Mouse (Mus musculus): Measurements from ENCODE around the gene Dot1l.
A peak's percentile ranks its signal among the peaks of the same experiment; 100 is the strongest.

Gene Dot1l

DNA sequence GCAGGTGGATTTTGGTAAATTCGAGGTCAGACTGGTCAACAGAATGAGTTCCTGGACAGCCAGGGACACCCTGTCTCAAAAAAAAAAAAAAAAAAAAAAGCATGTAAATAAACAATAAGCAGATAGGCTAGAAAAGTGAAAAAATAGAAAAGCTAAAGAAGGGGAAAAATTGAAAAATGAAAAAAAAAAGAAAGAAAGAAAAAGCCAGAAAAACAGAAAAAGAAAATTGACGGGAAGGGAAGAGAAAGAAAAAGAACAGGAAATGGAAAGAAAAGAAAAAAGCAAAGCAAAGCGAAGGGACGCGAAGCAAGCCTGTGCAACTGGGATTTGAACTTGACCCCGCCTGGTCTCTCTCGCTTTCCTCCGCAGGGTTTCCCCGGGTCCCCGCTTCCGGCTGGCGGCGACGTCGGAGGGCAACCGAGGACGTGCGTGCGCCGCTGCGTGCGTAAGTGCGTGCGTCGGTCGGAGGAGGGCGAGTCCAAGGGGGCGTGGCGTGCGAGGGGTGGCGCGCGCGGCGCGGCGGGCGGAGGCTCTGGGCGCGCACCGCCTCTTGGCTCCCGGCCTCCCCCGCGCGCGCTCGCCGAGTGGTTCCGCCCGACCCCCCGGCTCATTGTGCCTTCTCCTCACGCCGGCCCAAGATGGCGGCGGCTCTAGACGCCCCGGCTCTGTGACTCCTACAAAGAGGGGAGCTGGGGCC, at the start of gene Dot1l:
TSS of gene Dot1l (plus strand) at position 613 of the 697 bp plus-strand sequence.
- peak; percentile 86 for DNase-seq (ENCODE audit: low spot score)

GRCm38 (mm10) chr10:80705479-80705878, 49.5 kb upstream of the Dot1l start:
- DNase-seq (ENCODE audit: low spot score): no peak

DNA sequence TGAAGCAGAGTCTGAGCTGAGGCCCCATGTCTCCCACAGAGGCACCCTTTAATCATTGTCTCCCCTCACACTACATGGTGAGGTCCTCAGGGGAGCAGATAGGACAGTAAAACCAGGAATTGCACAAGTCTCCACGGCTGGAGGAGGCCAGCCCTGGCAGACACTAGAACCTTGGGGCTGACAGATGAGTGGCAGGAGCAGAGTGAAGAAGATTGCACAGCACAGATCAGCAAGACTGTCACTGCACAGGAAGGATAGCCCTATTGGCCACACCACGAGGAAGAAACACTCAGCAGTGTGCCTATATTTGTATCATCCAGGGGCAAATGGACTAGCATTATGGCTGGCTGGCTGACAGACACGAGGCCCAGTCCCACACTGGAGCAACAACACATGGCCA, 44.2 kb upstream of the Dot1l start:
- no peak for DNase-seq (ENCODE audit: low spot score)

DNA sequence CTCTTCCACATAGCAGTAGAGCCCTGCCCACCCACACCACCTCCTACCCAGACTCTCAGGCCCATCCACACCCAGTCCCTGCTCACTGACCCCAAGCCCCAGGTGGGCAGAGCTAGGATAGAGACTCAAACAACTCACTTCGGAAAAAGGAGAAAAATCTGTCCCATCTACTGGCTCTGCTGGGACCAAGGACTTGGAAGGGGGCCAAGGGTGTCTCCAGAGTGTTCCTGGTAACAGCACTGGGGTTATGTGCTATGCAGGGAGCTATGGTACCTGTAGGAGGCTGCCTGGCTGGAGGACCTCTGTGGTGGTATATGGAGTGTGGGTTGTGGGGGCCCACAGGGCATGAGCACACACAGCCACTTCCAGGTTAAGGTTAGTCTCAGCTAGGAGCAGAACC, 37.7 kb upstream of the Dot1l start:
- DNase-seq (ENCODE audit: low spot score): no peak

DNA sequence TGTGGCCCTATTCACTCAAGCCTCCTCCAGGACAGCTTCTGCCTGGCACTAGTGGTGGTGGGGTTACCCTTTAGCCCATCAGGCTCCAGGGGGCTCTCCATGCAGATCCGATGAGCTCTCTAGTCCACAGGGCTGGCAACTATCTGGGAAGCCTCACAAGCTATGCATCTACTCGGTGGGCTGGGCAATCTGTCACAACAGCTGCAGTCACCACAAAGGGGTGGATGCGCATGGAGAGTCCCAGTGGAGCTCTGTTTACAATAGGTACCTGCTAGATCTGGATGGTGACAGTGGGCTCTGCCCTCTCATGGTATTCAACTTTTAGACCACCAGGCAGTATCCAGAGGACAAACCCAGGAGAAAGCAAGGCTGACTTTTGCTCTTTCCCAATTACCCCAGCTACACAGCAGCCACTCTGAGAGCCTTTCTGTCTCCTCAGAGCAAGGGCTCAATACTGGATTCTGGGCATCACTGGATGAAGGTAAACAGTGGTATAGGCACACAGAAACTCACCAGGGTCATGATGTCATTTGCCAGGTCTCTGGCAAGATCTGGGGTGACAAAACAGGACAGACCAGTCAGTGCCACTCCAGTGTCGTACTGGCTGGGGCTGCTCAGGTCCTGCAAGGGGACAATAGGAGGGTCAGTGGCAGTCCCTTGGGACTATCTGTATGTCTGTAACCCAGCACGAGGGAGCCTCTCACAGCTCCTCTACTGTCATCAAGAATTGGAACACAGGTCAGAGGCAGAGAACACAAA, 27.5 kb upstream of the Dot1l start:
- no peak for DNase-seq (ENCODE audit: low spot score)

DNA sequence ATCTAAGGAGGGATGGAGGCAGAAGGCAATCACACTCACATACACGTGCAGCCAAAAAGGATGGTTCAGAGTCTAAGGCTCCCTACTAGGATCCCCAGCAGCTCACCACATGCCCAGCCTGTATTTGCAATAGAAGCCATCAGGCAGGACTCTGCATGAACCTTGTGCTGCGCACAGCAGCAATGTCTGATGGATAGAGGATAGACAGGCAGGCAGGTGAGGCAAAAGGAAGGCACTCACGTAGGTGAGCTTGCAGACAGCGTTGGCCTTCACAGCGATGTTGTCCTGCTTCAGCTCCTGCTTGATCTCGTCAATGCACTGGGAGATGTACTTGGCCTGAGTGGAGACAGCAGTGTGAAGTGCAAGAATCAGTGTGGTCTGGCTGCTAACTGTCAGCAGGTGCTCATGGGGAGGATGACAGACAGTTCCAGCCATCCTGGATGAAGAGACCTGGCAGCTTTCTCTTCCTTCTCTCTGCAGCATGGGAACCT, 22.4 kb upstream of the Dot1l start:
- no peak for DNase-seq (ENCODE audit: low spot score)

GRCm38 (mm10) chr10:80736731-80737130, 18.3 kb upstream of the Dot1l start:
- DNase-seq (ENCODE audit: low spot score): no peak

- DNase-seq (ENCODE audit: low spot score): no peak
Observed at GRCm38 (mm10) chr10:80738657-80739056, 16.3 kb upstream of the Dot1l start.

GRCm38 (mm10) chr10:80741146-80741545, 13.9 kb upstream of the Dot1l start:
- no peak for DNase-seq (ENCODE audit: low spot score)

DNA sequence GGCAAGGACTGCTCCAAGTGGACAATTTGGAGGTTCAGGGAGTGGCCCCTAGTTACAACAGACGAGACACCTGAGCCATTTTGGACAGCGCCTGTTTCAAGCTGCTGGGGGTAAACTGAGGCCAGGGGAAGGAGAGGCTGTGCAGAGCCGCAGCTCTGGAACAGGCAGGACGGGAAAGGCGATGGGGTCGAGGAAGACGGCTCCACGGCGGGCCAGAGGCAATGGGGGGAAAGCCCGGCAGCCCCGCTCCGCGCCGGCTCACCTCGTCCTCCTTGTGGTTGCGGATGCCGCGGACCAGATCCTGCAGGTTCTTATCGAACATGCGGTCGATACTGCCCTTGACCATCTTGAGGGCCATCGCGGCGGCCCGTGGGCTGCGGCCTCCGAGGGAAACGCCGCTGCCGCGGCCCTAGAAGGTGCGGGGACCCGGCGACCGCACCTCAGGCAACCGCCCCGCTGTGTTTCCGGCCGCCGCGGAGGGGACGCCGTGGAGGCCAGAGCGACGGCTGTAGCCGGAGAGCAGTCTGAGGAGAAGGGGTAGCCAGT, 13.3 kb upstream of the Dot1l start:
- DNase-seq (ENCODE audit: low spot score): no peak

- peak; percentile 98 for DNase-seq (ENCODE audit: low spot score)
Observed at GRCm38 (mm10) chr10:80742180-80742978, 12.6 kb upstream of the Dot1l start, which contains the start of gene Ap3d1. Gene Ap3d1 (minus strand): TSS chr10:80742264.

DNA sequence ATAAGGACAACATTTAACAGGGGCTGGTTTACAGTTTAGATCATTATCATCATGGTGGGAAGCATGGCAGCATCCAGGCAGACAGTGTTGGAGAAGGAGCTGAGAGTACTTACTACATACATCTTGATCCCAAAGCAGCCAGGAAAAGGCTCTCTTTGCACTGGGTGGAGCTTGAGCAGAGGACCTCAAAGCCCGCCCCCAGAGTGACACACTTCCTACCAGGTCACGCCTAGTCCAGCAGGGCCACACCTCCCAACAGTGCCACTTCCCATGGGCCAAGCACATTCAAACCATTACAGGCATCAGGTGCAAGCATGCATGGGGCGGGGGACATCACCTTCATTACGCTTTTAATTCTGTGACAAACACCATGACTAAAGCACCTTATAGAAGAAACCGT, 10.7 kb upstream of the Dot1l start:
- DNase-seq (ENCODE audit: low spot score): no peak

- DNase-seq (ENCODE audit: low spot score): peak; percentile 57
Observed at GRCm38 (mm10) chr10:80747410-80747809, 7.6 kb upstream of the Dot1l start.

DNA sequence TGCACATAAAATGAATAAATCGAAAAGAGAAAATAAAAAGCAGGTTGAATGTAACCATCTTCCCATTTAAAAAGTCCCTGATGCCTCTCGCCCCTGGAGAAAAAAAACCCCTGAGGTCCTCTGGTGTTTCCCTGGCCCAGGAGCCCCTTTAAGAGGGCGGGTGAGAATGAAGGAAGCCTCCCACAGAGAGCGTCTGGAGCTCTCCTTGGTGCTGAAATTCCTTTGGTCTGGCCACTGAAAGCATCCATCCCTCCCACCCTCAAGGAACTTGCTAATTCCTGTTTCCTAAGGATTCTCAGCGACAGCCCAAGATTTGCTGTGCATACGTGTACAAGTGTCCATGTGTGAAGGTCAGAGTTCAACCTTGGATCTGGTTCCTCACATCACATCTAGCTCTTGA, 6.4 kb upstream of the Dot1l start:
- no peak for DNase-seq (ENCODE audit: low spot score)

DNA sequence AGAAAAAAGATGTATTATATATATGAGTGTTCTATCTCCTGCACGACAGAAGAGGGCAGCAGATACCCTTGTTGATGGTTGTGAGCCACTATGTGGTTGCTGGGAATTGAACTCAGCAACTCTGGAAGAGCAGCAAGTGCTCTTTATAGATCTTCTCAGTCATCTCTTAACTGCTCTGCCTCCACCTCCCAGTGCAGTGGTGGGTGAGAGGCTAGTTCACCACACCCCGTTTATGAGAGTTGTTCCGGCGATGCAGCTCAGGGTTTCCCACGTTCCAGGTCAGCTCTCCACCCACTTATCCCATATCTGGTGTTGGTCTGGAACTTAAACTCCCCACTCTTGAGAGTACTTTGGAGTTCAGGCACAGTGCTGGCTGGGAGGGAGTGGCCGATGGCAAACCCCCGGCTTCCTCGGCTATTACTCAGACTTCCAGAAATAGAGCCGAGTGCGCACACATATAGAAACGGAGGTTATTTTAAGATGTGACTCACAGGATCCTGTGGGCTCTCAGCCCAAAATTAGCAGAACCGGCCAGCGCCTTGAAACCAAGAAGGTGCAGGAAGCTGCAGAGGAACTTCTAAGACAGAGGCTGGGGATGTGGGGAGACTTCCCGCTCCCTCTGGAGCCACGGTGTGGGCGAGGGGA, 3.7 kb upstream of the Dot1l start:
- no peak for DNase-seq (ENCODE audit: low spot score)

GRCm38 (mm10) chr10:80752079-80752625, 2.9 kb upstream of the Dot1l start:
- DNase-seq (ENCODE audit: low spot score): no peak

- no peak for DNase-seq (ENCODE audit: low spot score)
Observed at GRCm38 (mm10) chr10:80755291-80756015, 447 bp downstream of the Dot1l start.

DNA sequence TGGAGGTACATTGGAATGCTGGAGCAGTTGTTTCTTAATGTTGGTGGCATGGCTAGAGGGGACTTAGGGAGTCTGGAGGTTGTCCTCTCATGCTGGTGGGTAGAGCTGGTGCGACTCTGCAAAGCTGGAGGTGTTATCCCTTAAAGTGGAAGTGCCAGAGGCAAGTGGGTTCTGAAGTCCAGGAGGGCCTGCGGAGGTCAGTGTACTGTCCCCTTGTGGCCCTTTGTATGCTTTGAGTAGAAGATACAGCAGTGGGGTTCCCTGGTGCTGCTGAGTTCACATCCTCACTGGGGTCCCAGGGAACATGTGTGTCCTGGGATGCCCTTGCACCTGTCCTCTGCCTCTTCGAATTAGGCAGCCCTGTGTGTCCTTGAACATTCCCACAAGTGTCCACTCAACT, 1.1 kb downstream of the Dot1l start:
- DNase-seq (ENCODE audit: low spot score): no peak

- no peak for DNase-seq (ENCODE audit: low spot score)
Observed at GRCm38 (mm10) chr10:80756509-80756908, 1.5 kb downstream of the Dot1l start.

DNA sequence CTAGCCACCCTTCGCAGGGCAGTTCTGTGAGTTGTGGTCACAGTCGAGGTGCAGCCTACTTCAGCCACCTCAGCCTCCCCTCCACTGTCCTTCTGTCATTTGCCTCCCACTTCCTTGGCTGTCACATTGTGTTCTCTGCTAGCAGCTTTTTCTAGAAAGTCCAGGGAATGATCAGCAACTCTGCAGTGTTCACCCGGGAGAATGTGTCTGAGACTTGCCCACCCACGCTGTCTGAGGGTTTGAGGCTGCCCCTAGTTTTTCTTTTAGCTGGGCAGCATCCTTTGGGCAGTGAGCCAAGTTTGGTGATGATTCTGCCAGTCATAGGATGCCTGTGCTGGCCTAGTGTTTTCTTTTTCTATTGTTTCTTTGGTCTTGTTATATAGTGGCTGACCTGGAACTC, 2.0 kb downstream of the Dot1l start:
- DNase-seq (ENCODE audit: low spot score): no peak

DNA sequence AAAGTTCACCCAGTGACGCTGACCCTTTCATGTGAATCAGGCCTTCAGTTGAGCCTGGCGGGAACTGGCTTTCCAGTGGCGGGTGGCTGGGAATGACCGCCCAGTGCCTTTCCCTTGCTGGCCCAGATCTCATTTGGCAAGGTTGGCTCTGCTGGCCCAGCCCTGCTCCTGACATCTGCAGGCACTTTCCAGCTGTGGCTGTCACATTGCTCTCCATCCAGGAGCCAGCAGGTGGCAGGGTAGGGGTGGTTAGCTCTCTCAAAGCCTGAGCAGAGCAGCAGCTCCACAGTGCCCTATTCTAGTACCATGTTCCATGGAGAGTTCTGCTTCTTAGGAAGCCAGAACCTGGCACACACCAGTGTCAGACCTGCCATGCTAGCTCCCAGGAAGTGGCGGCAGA, 2.7 kb downstream of the Dot1l start:
- DNase-seq (ENCODE audit: low spot score): peak; percentile 59
